Mouse (Mus musculus) bone marrow, adult 2 months (tissue): ENCODE measurements around the gene Bhlhe41. TPM values are rescaled to one million over a fixed set of nuclear protein-coding genes. Genes with fewer than 3 reads are reported as not detected.

ENCODE experiments used
- H3K27ac ChIP-seq: fragments of 200-500 bp; 2 replicates; pipeline ENCODE4 v1.5.1; 2012; ENCODE audit warnings: low read depth, mild to moderate bottlenecking, control low read depth, inconsistent platforms, low read length; ENCODE audit not compliant: control insufficient read depth, poor library complexity, insufficient read depth
- H3K4me1 ChIP-seq: fragments of 200-500 bp; 2 replicates; pipeline ENCODE4 v1.6.1; 2011; ENCODE audit warnings: low read length; ENCODE audit not compliant: control insufficient read depth, insufficient read depth
- H3K4me3 ChIP-seq: fragments of 200-500 bp; replicated peaks from 2 replicates; pipeline ENCODE3; 2011; ENCODE audit warnings: mild to moderate bottlenecking, low read depth, low read length, control low read depth; ENCODE audit not compliant: control insufficient read depth
- CTCF ChIP-seq: fragments of 200-500 bp; IDR thresholded peaks from 2 replicates; pipeline ENCODE4 v1.5.1; 2011; ENCODE audit warnings: low read length, control low read depth; ENCODE audit not compliant: control insufficient read depth, insufficient read depth
- POLR2A ChIP-seq: fragments of 200-500 bp; IDR thresholded peaks from 2 replicates; pipeline ENCODE4 v1.6.1; 2011; ENCODE audit warnings: low read depth, mild to moderate bottlenecking, control low read depth, low read length, borderline replicate concordance; ENCODE audit not compliant: control insufficient read depth
- WGBS: fragments of 180-500 bp; shearing (Covaris S2); methylation state at CpG from one replicate; pipeline ENCODE4 v1.1.7; 2018; 5-methylcytosine and 5-hydroxymethylcytosine counted together
- polyA plus RNA-seq: library from polyadenylated mRNA; stranded (reverse); fragments of >200 nt; gene quantifications from 2 replicates; pipeline ENCODE4 v1.2.4, GENCODE M21; 2011; ENCODE audit warnings: low replicate concordance; ENCODE audit not compliant: missing spikeins, insufficient read depth, insufficient read length

Bhlhe41 gene
- polyA plus RNA-seq, 1 experiment = 4.9 TPM

DNA sequence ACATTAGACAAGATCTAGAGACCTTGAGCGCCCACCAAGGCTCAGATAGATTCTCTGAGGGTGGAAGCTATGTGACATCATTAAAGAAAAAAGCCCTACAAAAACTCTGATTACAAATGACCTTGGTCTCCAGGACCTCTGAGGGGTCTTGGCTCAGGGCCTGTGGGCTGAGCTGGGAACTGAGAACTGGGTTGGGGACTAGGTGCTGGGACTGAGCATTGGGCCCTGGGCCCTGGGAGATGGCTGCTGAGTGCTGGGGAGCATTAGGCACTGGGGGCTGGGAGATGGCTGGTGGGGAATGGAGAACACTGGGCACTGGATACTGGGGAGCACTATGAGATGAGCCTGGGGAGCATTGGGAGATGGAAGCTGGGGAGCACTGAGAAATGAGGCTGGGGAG lies 19.3 kb downstream of the Bhlhe41 start:
- 42% methylated on average over 1 of the region's 1 CpGs for WGBS
- no peaks in the 10 kb centered on the region; the same call in 1 of the 2 replicates for H3K4me1 ChIP-seq
- H3K27ac ChIP-seq = no peak overlapping the region
- no peak overlapping the region for H3K4me3 ChIP-seq
- no peak for TF ChIP-seq CTCF
- TF ChIP-seq POLR2A = no peak

DNA sequence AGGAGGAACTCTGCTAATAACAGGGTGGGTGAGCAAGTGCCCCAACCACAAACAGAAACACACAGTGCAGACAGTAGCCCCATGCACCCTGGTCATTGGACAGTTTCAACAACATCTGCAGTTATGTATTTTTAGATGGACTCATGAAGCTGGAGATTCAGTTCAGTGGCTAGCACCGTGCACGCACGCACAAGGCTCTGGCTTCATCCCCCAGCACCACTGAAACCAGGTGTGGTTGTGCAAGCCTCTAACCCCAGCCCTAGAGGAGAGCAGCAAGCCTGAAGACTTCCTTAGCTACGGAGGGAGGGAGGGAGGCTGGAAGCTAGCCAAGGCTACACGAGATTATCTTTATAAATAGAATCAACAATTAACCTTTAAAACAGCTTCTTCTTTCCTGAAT lies 19.7 kb downstream of the Bhlhe41 start:
- Histone ChIP-seq H3K4me3 (no peak overlapping the region), H3K4me1 (no peaks in the 10 kb centered on the region; the same call in 1 of the 2 replicates), H3K27ac (no peak overlapping the region)
- WGBS = 1% methylated on average over 5 of the region's 5 CpGs
- TF ChIP-seq POLR2A = no peak
- TF ChIP-seq CTCF = no peak

DNA sequence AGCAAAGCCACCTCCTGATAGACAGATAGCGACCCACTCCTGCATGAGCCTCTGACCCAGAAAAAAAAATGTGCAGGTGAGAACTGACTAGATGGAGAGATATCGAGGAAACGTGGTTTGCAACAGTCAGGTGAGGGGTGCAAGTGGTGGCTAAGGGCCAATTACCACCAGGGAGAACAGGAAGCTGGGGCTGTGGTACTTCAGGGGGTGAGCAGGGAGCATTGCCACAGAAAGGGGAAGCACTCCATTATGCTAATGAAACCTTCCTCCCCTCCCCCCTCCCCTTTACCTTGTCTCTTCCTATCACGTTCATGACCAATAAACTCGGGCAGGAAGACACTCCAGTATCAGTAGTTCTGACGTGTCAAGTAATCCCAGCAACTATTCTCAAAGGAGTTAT lies 30.0 kb downstream of the Bhlhe41 start:
- Histone ChIP-seq H3K4me3 (no peak overlapping the region), H3K27ac (no peak overlapping the region), H3K4me1 (peaks cover 6% of the 10 kb centered on the region)
- 2% methylated on average over 6 of the region's 6 CpGs for WGBS
- TF ChIP-seq CTCF (no peak), POLR2A (no peak)

DNA sequence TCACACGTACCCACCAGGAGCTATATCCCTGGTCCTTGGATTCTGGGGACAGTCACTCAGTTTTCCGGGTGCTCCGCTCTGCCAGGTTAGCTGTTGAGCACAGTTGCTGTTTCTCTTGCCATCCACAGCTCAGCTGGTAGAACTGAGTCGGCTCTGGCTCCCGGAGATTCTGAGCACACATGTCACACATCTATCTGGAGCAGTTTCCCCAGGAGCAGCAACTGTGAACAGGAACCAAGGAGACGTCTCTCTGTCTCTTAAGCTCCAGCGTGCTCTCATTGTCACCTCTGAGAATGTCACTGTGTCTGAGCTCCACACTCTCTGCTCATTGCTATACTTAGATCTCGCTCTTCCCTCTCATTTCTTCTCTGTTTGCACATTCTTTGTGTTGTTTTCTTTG lies 32.4 kb downstream of the Bhlhe41 start:
- Histone ChIP-seq H3K4me3 (no peak overlapping the region), H3K4me1 (peaks cover 6% of the 10 kb centered on the region), H3K27ac (no peak overlapping the region)
- TF ChIP-seq POLR2A (no peak), CTCF (no peak)
- 83% methylated on average over 8 of the region's 8 CpGs for WGBS

DNA sequence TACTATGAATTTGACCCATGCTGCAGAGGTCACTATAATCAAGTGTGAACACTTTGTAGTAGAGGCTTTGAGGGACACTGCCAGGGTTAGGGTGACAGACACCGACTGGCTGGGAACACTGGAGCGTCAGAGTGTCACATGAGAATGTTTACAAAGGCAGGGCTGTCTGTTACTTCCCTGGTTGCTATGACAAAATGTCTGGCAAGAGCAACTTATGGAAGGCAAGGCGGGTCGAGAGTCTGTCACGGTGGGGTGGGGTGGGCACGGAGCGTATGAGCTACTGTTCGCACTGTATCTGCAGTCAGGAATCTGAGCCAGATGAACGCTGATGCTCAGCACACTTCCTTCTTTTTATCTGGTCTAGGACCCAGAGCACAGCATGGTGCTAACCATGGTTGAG lies 34.7 kb downstream of the Bhlhe41 start:
- peaks cover 5% of the 10 kb centered on the region for H3K4me1 ChIP-seq
- TF ChIP-seq POLR2A = no peak
- no peak for TF ChIP-seq CTCF
- 80% methylated on average over 9 of the region's 9 CpGs for WGBS

DNA sequence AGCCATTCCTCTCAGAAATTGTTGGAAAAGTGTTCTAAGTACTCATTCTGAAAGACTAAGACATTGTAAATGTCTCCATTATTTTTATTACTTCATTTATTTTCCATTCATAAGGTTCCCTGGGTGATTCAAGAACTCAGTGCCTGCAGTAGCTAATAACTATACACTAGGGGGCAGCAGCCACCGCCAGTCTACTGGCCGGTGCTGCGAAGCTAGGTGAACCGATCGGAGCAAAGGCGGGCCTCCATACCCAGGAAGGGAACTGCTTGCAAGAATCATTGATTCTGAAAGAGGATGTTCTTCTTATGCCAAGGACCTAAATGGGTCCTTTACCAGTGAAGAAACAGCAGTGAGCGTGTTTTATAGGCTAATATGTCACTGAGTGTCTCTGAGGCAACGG lies 35.2 kb downstream of the Bhlhe41 start:
- H3K27ac ChIP-seq = no peak overlapping the region
- H3K4me1 ChIP-seq = peaks cover 2% of the 10 kb centered on the region
- 17% methylated on average over 8 of the region's 8 CpGs for WGBS
- no peak overlapping the region for H3K4me3 ChIP-seq
- peak; percentile 84 for TF ChIP-seq CTCF
- TF ChIP-seq POLR2A = no peak

More for the DNA sequence above, 34.7 kb downstream of the Bhlhe41 start:
- H3K27ac ChIP-seq = no peak overlapping the region
- no peak overlapping the region for H3K4me3 ChIP-seq

DNA sequence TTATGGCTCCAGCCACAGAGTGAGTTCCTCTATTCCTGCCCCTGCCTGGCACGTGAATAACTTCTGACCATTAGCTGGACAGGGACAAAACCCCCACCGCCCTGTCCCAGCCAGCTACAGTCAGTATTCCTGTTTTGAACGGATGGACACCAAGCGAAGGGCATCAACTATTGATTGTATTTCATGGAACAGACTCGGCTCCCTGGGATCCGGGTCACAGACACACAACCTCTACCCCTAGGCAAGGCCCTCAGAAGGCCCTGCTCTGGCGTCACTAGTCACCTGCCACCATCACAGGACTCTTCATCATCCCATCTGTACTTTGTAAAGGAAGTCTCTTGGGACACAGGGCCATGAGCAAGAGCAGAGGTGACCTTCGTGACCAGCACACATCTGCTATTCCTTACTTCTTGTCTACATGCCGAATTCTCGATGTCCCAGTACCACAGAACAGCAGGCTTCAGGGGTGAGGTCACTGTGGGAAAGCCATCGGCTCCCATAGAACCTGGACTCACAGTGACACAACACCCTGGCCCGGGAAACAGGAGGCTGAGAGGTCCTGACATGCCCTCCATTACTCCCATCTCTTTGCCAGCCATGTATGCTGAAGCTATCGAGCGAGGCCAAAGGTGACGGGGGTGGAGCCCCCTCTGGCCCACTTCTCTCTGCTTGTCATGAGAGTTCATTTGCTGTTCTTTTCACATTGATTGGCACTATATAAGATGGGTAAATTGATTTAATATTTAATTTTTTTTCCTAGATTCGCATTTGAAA lies 36.1 kb downstream of the Bhlhe41 start:
- TF ChIP-seq POLR2A (no peak), CTCF (no peak)
- WGBS = 86% methylated on average over 16 of the region's 16 CpGs
- H3K4me3 ChIP-seq = no peak overlapping the region
- H3K27ac ChIP-seq = no peak overlapping the region
- H3K4me1 ChIP-seq = no peaks in the 10 kb centered on the region

DNA sequence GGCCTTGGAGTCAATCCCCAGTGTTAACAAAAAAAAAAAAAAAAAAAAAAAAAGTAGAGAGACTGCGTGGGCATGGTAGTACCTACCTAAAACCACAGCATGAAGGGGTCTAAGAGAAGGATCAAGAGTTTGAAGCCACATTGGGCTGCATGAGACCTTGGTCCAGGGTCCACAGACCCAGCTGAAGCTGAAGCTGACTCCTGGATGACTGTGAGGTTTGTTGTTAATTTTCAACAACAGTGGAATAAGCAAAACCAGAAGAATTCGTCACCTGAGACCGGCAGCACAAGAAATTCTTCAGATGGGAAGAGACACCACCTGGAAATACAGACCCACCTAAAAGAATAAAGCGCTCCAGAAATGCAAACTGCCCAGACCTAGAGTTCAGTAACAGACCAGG lies 39.1 kb downstream of the Bhlhe41 start:
- TF ChIP-seq CTCF = no peak
- TF ChIP-seq POLR2A = no peak
- 83% methylated on average over 4 of the region's 4 CpGs for WGBS
- Histone ChIP-seq H3K27ac (no peak overlapping the region), H3K4me1 (0 out of 2 replicates have a peak, but pooled peaks cover 1% of the 10 kb centered on the region), H3K4me3 (no peak overlapping the region)
